In the genomic region with DNA sequence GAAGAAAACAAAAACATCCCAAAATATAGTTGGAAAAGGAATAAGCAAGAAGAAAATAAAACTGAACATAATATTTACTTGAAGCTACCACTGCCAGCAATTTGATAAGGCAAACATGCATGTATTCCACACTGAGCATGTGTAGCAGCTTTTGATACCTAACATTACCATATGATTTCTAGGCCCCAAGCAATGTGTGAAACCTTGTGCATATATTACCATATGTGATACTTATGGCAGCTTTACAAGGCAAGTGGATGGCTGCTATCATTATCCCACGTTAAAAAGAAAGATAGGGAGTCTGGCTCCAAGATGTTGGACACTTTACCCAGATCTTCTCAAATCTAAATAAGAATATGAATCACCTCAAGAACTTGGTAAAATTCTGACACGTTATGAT, we compare ENCODE assay signal across 17 mouse cellular contexts.
"Had no signal": no experiment of that assay in that cellular context is flagged by ENCODE, and none has a peak within 500 bp of the region (broad histone marks: within the 10 kb centered on the region; RNA-seq: fewer than 3 reads in every experiment).

No protein-coding gene starts in this region.

- ATAC-seq: midbrain, embryonic 16.5 days had no signal

- H3K27me3 ChIP-seq: kidney, embryonic 15.5 days; liver, embryonic 13.5 days; midbrain, embryonic 12.5 days had no signal

- DNase-seq: kidney, postnatal 10 days; kidney, postnatal 36 days; layer of hippocampus, postnatal 36 days; liver, embryonic 13.5 days; lung, adult 2 months; lung, postnatal 14 days; lung, postnatal 4 days; right cerebral cortex, adult 18-20 months; right cerebral cortex, postnatal 14 days; right cerebral cortex, postnatal 4 days; thymus, postnatal 25 days had no signal

- H3K4me1 ChIP-seq: kidney, embryonic 15.5 days; liver, embryonic 13.5 days; midbrain, embryonic 12.5 days had no signal

- H3K36me3 ChIP-seq: kidney, embryonic 15.5 days; liver, embryonic 13.5 days; midbrain, embryonic 12.5 days had no signal

- H3K4me2 ChIP-seq: kidney, embryonic 15.5 days; liver, embryonic 13.5 days; midbrain, embryonic 12.5 days had no signal

- H3K27ac ChIP-seq: kidney, embryonic 15.5 days; left cerebral cortex, adult 2 months; liver, embryonic 13.5 days; midbrain, embryonic 12.5 days; stomach, postnatal 0 days had no signal

- H3K9me3 ChIP-seq: kidney, embryonic 15.5 days; midbrain, embryonic 12.5 days had no signal

- H3K4me3 ChIP-seq: kidney, embryonic 15.5 days; left cerebral cortex, adult 2 months; liver, embryonic 13.5 days; midbrain, embryonic 12.5 days; myocyte had no signal

- H3K9ac ChIP-seq: kidney, embryonic 15.5 days; liver, embryonic 13.5 days; midbrain, embryonic 12.5 days had no signal
